Mouse (Mus musculus) liver, embryonic 16.5 days (tissue): ENCODE measurements around the gene Ksr1. TPM values are rescaled to one million over a fixed set of nuclear protein-coding genes. Genes with fewer than 3 reads are reported as not detected.
A peak's percentile ranks its signal among the peaks of the same experiment; 100 is the strongest.

Source experiments
- ATAC-seq: fragments of 200-750 bp; cut with Nextera tagmentation; 2 replicates; pipeline ENCODE4 v1.8.0; 2017; ENCODE audit warnings: low read depth, mild to moderate bottlenecking, moderate number of reproducible peaks, moderate library complexity
- H3K27ac ChIP-seq: fragments of 300-500 bp; sonication (generic); 2 replicates; pipeline ENCODE4 v1.5.1; 2014; ENCODE audit warnings: mild to moderate bottlenecking, low read length
- H3K27me3 ChIP-seq: fragments of 300-500 bp; sonication (generic); 2 replicates; pipeline ENCODE4 v1.6.1; 2014; ENCODE audit warnings: low read depth, low read length, mixed read lengths; ENCODE audit not compliant: control insufficient read depth, insufficient read depth
- H3K36me3 ChIP-seq: fragments of 300-500 bp; sonication (generic); 2 replicates; pipeline ENCODE4 v1.6.1; 2014; ENCODE audit warnings: mild to moderate bottlenecking; ENCODE audit not compliant: control insufficient read depth, insufficient read depth
- H3K4me1 ChIP-seq: fragments of 300-500 bp; sonication (generic); 2 replicates; pipeline ENCODE4 v1.6.1; 2014; ENCODE audit warnings: low read depth, low read length, mixed read lengths; ENCODE audit not compliant: control insufficient read depth
- H3K4me2 ChIP-seq: fragments of 300-500 bp; sonication (generic); 2 replicates; pipeline ENCODE4 v1.6.1; 2014; ENCODE audit warnings: low read depth, low read length, mixed read lengths
- H3K4me3 ChIP-seq: fragments of 300-500 bp; sonication (generic); 2 replicates; pipeline ENCODE4 v1.5.1; 2014; ENCODE audit warnings: low read depth, mild to moderate bottlenecking, low read length
- H3K9ac ChIP-seq: fragments of 300-500 bp; sonication (generic); 2 replicates; pipeline ENCODE4 v1.6.1; 2014; ENCODE audit warnings: low read depth, low read length
- H3K9me3 ChIP-seq: fragments of 300-500 bp; sonication (generic); replicated peaks from 2 replicates; pipeline ENCODE4 v1.6.1; 2016; ENCODE audit warnings: low read length; ENCODE audit not compliant: control insufficient read depth
- WGBS: fragments of 180-500 bp; shearing (Covaris S2); extraction: QIAGEN DNeasy Blood & Tissue Kit; methylation state at CpG from one replicate; pipeline ENCODE4 v1.1.7; 2014; ENCODE audit not compliant: insufficient replicate concordance; 5-methylcytosine and 5-hydroxymethylcytosine counted together
- polyA plus RNA-seq: library from polyadenylated mRNA; unstranded; fragments of >200 nt; fragmentation: Nextera tagmentation; extraction: Ambion mirVana; gene quantifications from 2 replicates; pipeline ENCODE4 v1.2.1, GENCODE M21; 2015

The Ksr1 gene
- polyA plus RNA-seq, 1 experiment from 2014 or later: 2.3 TPM

- Histone ChIP-seq H3K9ac (no peak overlapping the region), H3K27ac (no peak overlapping the region), H3K4me2 (no peak overlapping the region), H3K36me3 (no peaks in the 10 kb centered on the region), H3K27me3 (no peaks in the 10 kb centered on the region), H3K4me3 (no peak overlapping the region), H3K4me1 (no peaks in the 10 kb centered on the region), H3K9me3 (no peaks in the 10 kb centered on the region)
- 35% methylated on average over 5 of the region's 5 CpGs for WGBS
- ATAC-seq: no peak
Observed at GRCm38 (mm10) chr11:79152696-79153095, 6.5 kb upstream of the Ksr1 start.

- Histone ChIP-seq H3K27me3 (no peaks in the 10 kb centered on the region; the same call in 1 of the 2 replicates), H3K36me3 (no peaks in the 10 kb centered on the region), H3K4me2 (no peak overlapping the region), H3K4me1 (no peaks in the 10 kb centered on the region), H3K27ac (no peak overlapping the region), H3K9ac (no peak overlapping the region), H3K4me3 (no peak overlapping the region), H3K9me3 (no peaks in the 10 kb centered on the region)
- WGBS: 66% methylated on average over 7 of the region's 7 CpGs
- no peak for ATAC-seq
Observed at GRCm38 (mm10) chr11:79151874-79152273, 5.7 kb upstream of the Ksr1 start.

DNA sequence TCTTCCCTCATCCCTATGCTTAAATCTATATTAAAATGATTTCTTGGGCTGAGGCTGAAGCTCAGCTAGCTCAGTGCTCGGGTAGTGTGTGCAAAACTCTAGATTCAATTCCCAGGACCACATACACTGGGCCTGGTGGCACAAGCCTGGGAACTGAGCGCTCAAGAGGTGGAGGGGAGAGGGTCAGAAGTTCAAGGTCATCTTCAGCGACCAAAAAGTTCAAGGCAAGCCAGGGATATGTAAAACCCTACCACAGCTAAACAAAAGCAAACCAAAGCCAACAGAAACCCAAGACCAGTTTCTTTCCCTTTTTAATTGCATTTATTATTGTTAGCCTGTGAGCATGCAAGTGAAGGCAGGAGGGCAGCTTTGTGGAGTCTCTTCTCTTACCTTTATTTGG is 4.1 kb upstream of the Ksr1 start:
- WGBS: 48% methylated on average over 3 of the region's 3 CpGs
- Histone ChIP-seq H3K4me3 (no peak overlapping the region), H3K9ac (no peak overlapping the region), H3K4me2 (no peak overlapping the region), H3K4me1 (peaks cover 9% of the 10 kb centered on the region), H3K36me3 (no peaks in the 10 kb centered on the region), H3K27ac (no peak overlapping the region), H3K9me3 (no peaks in the 10 kb centered on the region), H3K27me3 (no peaks in the 10 kb centered on the region; the same call in none of the 2 replicates)
- no peak for ATAC-seq

- Histone ChIP-seq H3K36me3 (no peaks in the 10 kb centered on the region), H3K9ac (no peak overlapping the region), H3K4me3 (no peak overlapping the region), H3K9me3 (no peaks in the 10 kb centered on the region), H3K4me2 (no peak overlapping the region), H3K4me1 (peaks cover 14% of the 10 kb centered on the region), H3K27me3 (no peaks in the 10 kb centered on the region; the same call in none of the 2 replicates), H3K27ac (no peak overlapping the region)
- no peak for ATAC-seq
- WGBS: 41% methylated on average over 4 of the region's 4 CpGs
Observed at GRCm38 (mm10) chr11:79149295-79149694, 3.1 kb upstream of the Ksr1 start.

DNA sequence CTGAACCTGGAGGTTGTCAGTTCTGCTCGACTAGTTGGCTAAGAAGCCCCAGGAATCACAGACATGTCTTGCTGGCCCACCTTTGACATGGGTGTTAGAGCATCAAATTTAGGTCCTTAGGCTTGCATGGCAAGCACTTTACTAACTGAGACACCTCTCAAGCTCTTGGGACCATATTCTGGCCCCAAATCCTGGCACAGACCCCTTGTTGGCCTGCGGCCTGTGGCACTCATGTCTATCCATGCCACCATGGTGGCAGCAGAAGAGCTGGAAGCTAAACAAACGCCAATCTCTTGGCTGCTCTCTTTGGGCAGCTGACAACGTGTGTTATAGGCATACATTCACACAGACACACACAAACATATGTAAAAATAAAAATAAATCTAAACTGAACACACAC is 2.6 kb upstream of the Ksr1 start:
- no peak overlapping the region for H3K27ac ChIP-seq
- no peak for ATAC-seq
- H3K4me3 ChIP-seq: no peak overlapping the region
- WGBS: 61% methylated on average over 4 of the region's 4 CpGs
- H3K27me3 ChIP-seq: no peaks in the 10 kb centered on the region; the same call in none of the 2 replicates
- peaks cover 14% of the 10 kb centered on the region for H3K4me1 ChIP-seq
- H3K9ac ChIP-seq: no peak overlapping the region
- H3K4me2 ChIP-seq: no peak overlapping the region
- H3K9me3 ChIP-seq: no peaks in the 10 kb centered on the region
- no peaks in the 10 kb centered on the region for H3K36me3 ChIP-seq

DNA sequence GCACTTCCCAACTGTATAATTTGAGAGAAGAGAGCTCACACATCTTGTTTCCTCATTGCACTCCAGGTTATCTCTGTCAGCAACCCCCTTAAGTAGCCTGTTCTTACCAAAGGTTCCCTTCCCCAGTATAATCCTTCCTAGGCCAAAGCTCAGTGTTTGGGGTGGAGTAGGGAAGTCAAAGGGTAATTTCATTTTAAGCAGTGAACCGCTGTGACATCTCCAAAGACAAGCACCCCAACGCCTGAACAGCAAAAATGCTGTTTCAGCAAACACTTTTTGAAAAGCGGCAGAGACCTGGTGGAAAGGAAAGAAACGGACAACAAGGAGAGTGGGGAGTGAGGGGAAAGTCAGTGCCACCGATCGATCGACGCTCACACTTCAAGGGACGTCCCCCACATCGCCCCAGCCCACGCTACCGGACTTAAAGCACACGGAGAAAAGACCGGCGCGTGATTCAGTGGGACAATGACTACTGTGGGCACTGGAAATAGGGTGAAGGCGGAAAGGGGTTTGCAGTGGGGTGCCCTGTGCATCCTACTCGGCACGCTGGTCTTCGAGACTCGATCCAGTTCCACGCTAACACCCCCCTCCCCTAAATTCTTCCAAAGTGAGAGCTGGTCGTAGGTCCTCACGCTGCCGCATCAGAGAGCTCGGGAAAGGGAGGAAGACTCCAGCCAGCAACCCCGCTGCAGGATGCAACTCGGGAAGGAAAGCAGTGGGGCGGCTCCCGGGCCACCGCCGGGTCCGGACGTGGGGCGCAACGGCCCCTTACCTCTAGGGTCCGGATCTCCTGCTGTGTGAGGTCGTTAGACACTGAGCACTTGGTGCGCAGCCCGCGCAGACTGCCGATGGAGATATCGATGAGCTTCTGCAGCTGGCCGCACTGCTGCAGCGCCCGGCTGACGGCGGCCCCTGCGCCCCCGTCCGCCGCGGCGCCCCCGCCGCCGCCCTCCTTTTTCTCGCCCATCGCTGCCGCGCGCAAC is 633 bp downstream of the Ksr1 start:
- Histone ChIP-seq H3K36me3 (no peaks in the 10 kb centered on the region), H3K9me3 (no peaks in the 10 kb centered on the region), H3K4me3 (peak overlapping the region; percentile 83), H3K27ac (peak overlapping the region; percentile 65), H3K4me2 (peak overlapping the region; percentile 97), H3K4me1 (peaks cover 20% of the 10 kb centered on the region), H3K27me3 (no peaks in the 10 kb centered on the region; the same call in none of the 2 replicates), H3K9ac (peak overlapping the region; percentile 83)
- ATAC-seq: peak; percentile 30
- under 1% methylated on average over 58 of the region's 62 CpGs for WGBS

GRCm38 (mm10) chr11:79144741-79145140 is 1.5 kb downstream of the Ksr1 start:
- ATAC-seq: no peak
- 62% methylated on average over 1 of the region's 1 CpGs for WGBS
- Histone ChIP-seq H3K27me3 (no peaks in the 10 kb centered on the region; the same call in none of the 2 replicates), H3K4me3 (peak overlapping the region; percentile 83), H3K4me1 (peaks cover 20% of the 10 kb centered on the region), H3K9ac (no peak overlapping the region), H3K4me2 (peak overlapping the region; percentile 97), H3K27ac (no peak overlapping the region), H3K9me3 (no peaks in the 10 kb centered on the region), H3K36me3 (no peaks in the 10 kb centered on the region)

DNA sequence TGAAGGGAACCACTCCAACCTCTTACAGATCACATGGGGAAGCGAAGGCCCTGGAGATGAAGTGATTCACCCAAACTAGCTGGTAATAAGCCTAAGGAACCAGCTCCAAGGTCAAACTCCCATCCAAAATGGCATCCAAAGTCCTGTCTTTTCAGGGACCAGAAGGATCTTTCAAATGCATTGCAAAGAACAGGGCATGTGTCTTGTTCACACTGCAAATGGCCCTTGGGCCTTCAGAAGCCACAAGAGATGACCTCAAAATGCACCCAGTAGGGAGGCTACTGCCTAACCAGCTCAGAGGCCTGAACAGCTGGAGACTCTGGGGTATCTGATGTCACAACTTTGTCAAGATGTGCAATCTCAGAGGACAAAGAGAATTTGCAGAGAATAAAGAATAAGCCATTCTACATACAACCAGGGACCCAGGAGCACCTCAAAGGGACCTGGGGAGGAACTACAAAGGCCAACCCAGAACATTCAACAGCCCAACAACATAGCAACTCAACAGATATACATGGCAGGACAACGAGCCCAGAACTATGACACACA is 2.1 kb downstream of the Ksr1 start:
- Histone ChIP-seq H3K9me3 (no peaks in the 10 kb centered on the region), H3K9ac (no peak overlapping the region), H3K27me3 (no peaks in the 10 kb centered on the region; the same call in none of the 2 replicates), H3K36me3 (no peaks in the 10 kb centered on the region), H3K4me2 (peak overlapping the region; percentile 2; the same call in 1 of the 2 replicates), H3K4me1 (peaks cover 20% of the 10 kb centered on the region), H3K4me3 (no peak overlapping the region), H3K27ac (no peak overlapping the region)
- 77% methylated on average over 2 of the region's 2 CpGs for WGBS
- no peak for ATAC-seq

DNA sequence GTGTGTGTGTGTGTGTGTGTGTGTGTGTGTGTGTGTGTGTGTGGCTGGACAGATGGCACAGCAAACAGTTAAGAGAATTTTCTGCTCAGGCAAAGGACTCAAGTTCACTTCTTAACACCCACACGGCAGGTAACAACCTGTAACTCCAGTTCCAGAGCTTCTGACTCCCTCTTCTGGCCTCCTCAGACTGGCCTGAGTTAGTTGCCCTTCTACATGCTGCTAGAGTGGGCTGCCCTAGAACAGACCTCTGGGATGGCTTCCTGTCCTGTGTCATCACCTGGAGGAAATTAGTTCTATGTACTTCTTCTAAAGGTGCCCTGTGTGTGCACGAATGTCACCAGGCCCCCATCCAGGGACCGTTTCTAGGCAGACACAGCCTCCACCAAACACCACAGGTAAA is 2.9 kb downstream of the Ksr1 start:
- no peak for ATAC-seq
- 65% methylated on average over 3 of the region's 3 CpGs for WGBS

More for the DNA sequence above, 2.9 kb downstream of the Ksr1 start:
- no peaks in the 10 kb centered on the region for H3K36me3 ChIP-seq
- no peaks in the 10 kb centered on the region for H3K9me3 ChIP-seq
- peaks cover 20% of the 10 kb centered on the region for H3K4me1 ChIP-seq
- H3K27ac ChIP-seq: no peak overlapping the region
- no peaks in the 10 kb centered on the region; the same call in none of the 2 replicates for H3K27me3 ChIP-seq
- no peak overlapping the region for H3K4me3 ChIP-seq
- H3K4me2 ChIP-seq: no peak overlapping the region
- H3K9ac ChIP-seq: no peak overlapping the region
